Mouse (Mus musculus): ENCODE measurements around the gene Serping1. TPM values are rescaled to one million over a fixed set of nuclear protein-coding genes. Genes with fewer than 3 reads are reported as not detected.
"Not testable (repeated sequence)": the region's sequence is repeated elsewhere in the genome, so short reads cannot be mapped to it uniquely, and the experiment has no call there.

Gene Serping1
- total and polyA plus RNA-seq, 2 experiments from 2014 or later = 36.5 to 46.5 TPM

- H3K4me2 ChIP-seq (ENCODE audit: low read depth, low read length) = no peak overlapping the region
- H3K27ac ChIP-seq = no peak overlapping the region
- no peaks in the 10 kb centered on the region for H3K4me1 ChIP-seq (ENCODE audit: insufficient read depth, low read length)
- H3K36me3 ChIP-seq (ENCODE audit: insufficient read depth, low read length) = no peaks in the 10 kb centered on the region
- 72% methylated on average over 6 of the region's 6 CpGs for WGBS
- ATAC-seq (no peak), DNase-seq (ENCODE audit: low spot score) (no peak)
- H3K27me3 ChIP-seq (ENCODE audit: insufficient read depth, low read length) = no peaks in the 10 kb centered on the region
- H3K4me3 ChIP-seq (ENCODE audit: low read length) = no peak overlapping the region
- no peak overlapping the region for H3K9ac ChIP-seq (replicated peaks; ENCODE audit: low read length)
- TF ChIP-seq CTCF (IDR thresholded peaks at IDR 0.05; ENCODE audit: low read depth) = no peak
- H3K9me3 ChIP-seq (ENCODE audit: low read length) = no peaks in the 10 kb centered on the region
Measured at GRCm38 (mm10) chr2:84810526-84810885, 35.3 kb upstream of the Serping1 start.

DNA sequence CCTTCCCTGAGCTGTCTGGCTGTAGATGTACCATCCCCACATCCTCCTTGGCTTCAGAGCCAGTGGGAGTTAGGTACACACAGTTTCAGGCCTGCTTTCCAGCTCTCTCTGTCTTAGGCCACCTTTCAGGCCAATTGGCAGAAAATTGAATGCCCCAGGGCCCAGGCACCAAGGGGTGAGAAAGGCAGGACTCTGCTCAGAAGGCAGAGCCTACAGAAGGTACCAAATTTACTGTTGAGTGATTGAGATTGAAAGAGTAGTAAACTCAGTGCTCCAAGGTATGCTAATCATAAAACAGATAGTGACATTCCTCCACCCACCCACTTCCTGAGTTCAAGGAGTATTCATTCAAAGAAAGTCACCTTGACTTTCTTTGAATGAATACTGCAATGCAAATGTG, 34.1 kb upstream of the Serping1 start:
- Histone ChIP-seq H3K27ac (no peak overlapping the region), H3K9me3 (ENCODE audit: low read length) (no peaks in the 10 kb centered on the region), H3K9ac (replicated peaks; ENCODE audit: low read length) (no peak overlapping the region), H3K4me1 (ENCODE audit: insufficient read depth, low read length) (no peaks in the 10 kb centered on the region), H3K4me3 (ENCODE audit: low read length) (no peak overlapping the region), H3K36me3 (ENCODE audit: insufficient read depth, low read length) (no peaks in the 10 kb centered on the region), H3K27me3 (ENCODE audit: insufficient read depth, low read length) (no peaks in the 10 kb centered on the region), H3K4me2 (ENCODE audit: low read depth, low read length) (no peak overlapping the region)
- DNase-seq (ENCODE audit: low spot score) (no peak), ATAC-seq (no peak)
- TF ChIP-seq CTCF (IDR thresholded peaks at IDR 0.05; ENCODE audit: low read depth) = no peak

- TF ChIP-seq CTCF (IDR thresholded peaks at IDR 0.05; ENCODE audit: low read depth) = no peak
- H3K9me3 ChIP-seq (ENCODE audit: low read length) = no peaks in the 10 kb centered on the region
Measured at GRCm38 (mm10) chr2:84806546-84806945, 31.3 kb upstream of the Serping1 start.

DNA sequence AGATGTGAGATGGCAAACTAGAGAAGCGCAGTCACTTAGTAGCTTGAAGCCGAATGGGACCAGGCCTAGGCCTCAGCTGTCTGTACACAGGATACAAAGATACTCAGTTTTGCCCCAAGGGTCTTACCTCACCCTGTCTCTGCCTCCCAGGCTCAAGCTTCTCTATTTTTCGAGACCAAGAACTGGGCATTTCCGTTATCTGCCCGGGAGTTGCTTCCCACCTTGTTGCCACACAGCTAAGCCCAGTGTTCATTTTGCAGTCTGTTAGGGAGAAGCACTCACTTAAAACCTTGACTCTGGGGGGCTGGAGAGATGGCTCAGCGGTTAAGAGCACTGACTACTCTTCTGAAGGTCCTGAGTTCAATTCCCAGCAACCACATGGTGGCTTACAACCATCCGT, 28.7 kb upstream of the Serping1 start:
- WGBS = 89% methylated on average over 7 of the region's 7 CpGs

More at GRCm38 (mm10) chr2:84806546-84806945, 31.3 kb upstream of the Serping1 start:
- no peak for DNase-seq (ENCODE audit: low spot score)
- no peak overlapping the region for H3K9ac ChIP-seq (replicated peaks; ENCODE audit: low read length)
- no peak overlapping the region for H3K27ac ChIP-seq
- no peak overlapping the region for H3K4me2 ChIP-seq (ENCODE audit: low read depth, low read length)
- H3K36me3 ChIP-seq (ENCODE audit: insufficient read depth, low read length) = no peaks in the 10 kb centered on the region
- no peak overlapping the region for H3K4me3 ChIP-seq (ENCODE audit: low read length)
- no peaks in the 10 kb centered on the region for H3K4me1 ChIP-seq (ENCODE audit: insufficient read depth, low read length)
- H3K27me3 ChIP-seq (ENCODE audit: insufficient read depth, low read length) = no peaks in the 10 kb centered on the region
- no peak for ATAC-seq
- 79% methylated on average over 5 of the region's 5 CpGs for WGBS

DNA sequence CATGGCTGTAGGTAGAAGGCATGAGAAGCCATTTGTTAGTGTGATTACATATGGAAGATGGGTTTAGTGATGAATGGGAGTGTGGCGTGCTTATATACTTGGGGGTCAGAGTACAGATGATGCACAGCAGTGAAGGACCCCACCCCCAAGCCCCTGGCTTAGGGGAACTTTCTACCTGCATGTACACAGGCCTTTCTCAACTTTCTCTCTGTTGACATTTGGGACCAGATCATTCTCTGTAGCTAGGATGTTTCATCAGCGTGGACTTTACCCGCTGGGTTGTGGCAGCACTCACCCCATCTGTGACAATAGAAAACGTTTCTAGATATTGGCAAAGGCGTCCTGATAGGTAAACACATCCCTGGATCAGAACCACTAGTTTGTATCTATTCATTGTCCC, 26.0 kb upstream of the Serping1 start:
- not testable (repeated sequence) for H3K9me3 ChIP-seq (ENCODE audit: low read length)

More for the DNA sequence above, 28.7 kb upstream of the Serping1 start:
- no peak for TF ChIP-seq CTCF (IDR thresholded peaks at IDR 0.05; ENCODE audit: low read depth)
- ATAC-seq = no peak
- no peak overlapping the region for H3K9ac ChIP-seq (replicated peaks; ENCODE audit: low read length)
- H3K4me2 ChIP-seq (ENCODE audit: low read depth, low read length) = no peak overlapping the region
- H3K9me3 ChIP-seq (ENCODE audit: low read length) = no peaks in the 10 kb centered on the region
- no peaks in the 10 kb centered on the region for H3K36me3 ChIP-seq (ENCODE audit: insufficient read depth, low read length)
- no peak overlapping the region for H3K27ac ChIP-seq
- H3K4me3 ChIP-seq (ENCODE audit: low read length) = no peak overlapping the region
- no peaks in the 10 kb centered on the region for H3K27me3 ChIP-seq (ENCODE audit: insufficient read depth, low read length)
- no peaks in the 10 kb centered on the region for H3K4me1 ChIP-seq (ENCODE audit: insufficient read depth, low read length)
- no peak for DNase-seq (ENCODE audit: low spot score)

GRCm38 (mm10) chr2:84800304-84800703, 25.1 kb upstream of the Serping1 start:
- H3K36me3 ChIP-seq (ENCODE audit: insufficient read depth, low read length) = no peaks in the 10 kb centered on the region
- no peak overlapping the region for H3K27ac ChIP-seq
- DNase-seq (ENCODE audit: low spot score) (no peak), ATAC-seq (no peak)
- no peak overlapping the region for H3K4me2 ChIP-seq (ENCODE audit: low read depth, low read length)
- WGBS = 80% methylated on average over 4 of the region's 4 CpGs
- no peaks in the 10 kb centered on the region for H3K27me3 ChIP-seq (ENCODE audit: insufficient read depth, low read length)
- H3K4me3 ChIP-seq (ENCODE audit: low read length) = no peak overlapping the region
- H3K9me3 ChIP-seq (ENCODE audit: low read length) = no peaks in the 10 kb centered on the region
- no peak overlapping the region for H3K9ac ChIP-seq (replicated peaks; ENCODE audit: low read length)
- TF ChIP-seq CTCF (IDR thresholded peaks at IDR 0.05; ENCODE audit: low read depth) = no peak
- H3K4me1 ChIP-seq (ENCODE audit: insufficient read depth, low read length) = no peaks in the 10 kb centered on the region

More for the DNA sequence above, 26.0 kb upstream of the Serping1 start:
- H3K27ac ChIP-seq; H3K4me2 ChIP-seq (ENCODE audit: low read depth, low read length); H3K9ac ChIP-seq (replicated peaks; ENCODE audit: low read length); H3K4me3 ChIP-seq (ENCODE audit: low read length); ATAC-seq; H3K36me3 ChIP-seq (ENCODE audit: insufficient read depth, low read length); H3K4me1 ChIP-seq (ENCODE audit: insufficient read depth, low read length); DNase-seq (ENCODE audit: low spot score); H3K27me3 ChIP-seq (ENCODE audit: insufficient read depth, low read length): not testable (repeated sequence)
- 78% methylated on average over 5 of the region's 5 CpGs for WGBS

- DNase-seq (ENCODE audit: low spot score) (peak; percentile 81), ATAC-seq (peak; percentile 67)
- no peaks in the 10 kb centered on the region for H3K36me3 ChIP-seq (ENCODE audit: insufficient read depth, low read length)
- no peaks in the 10 kb centered on the region for H3K4me1 ChIP-seq (ENCODE audit: insufficient read depth, low read length)
- H3K27ac ChIP-seq = peak overlapping the region; percentile 62; the same call in 1 of the 2 replicates
- peak; percentile 73 for TF ChIP-seq CTCF (IDR thresholded peaks at IDR 0.05; ENCODE audit: low read depth)
- peak overlapping the region; percentile 61 for H3K9ac ChIP-seq (replicated peaks; ENCODE audit: low read length)
- WGBS = 0% methylated on average over 14 of the region's 16 CpGs
- peak overlapping the region; percentile 62 for H3K4me3 ChIP-seq (ENCODE audit: low read length)
- no peaks in the 10 kb centered on the region for H3K27me3 ChIP-seq (ENCODE audit: insufficient read depth, low read length)
- no peaks in the 10 kb centered on the region for H3K9me3 ChIP-seq (ENCODE audit: low read length)
- H3K4me2 ChIP-seq (ENCODE audit: low read depth, low read length) = peak overlapping the region; percentile 99
Measured at GRCm38 (mm10) chr2:84799041-84799561, 23.9 kb upstream of the Serping1 start.
